Mouse (Mus musculus): ENCODE results near the gene Scarf1.

Gene Scarf1

DNA sequence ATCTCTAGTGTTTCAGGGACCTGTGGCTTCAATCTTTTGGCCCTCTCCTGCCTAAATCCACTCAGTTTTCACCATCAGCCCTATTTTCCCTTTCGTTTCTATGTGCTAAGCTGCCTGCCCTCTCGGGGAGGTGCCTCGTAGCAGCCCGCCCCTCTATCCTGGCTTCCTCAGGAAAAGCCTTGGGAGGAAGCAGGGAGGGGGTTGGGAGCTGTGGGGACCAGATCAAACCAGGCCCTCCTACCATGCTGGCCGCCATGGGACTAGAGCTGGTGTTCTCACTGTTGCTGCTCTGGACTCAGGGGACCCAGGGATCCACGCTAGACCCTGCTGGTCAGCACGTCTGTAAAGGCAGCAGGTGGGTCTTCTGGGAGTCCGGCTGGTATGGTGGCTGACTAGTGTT, at the start of gene Scarf1:
Scarf1 (plus strand) TSS at position 205 of the 400 bp plus-strand sequence.
- no peak for DNase-seq (ENCODE audit: low spot score in 2 of 2)

- no peak for DNase-seq (ENCODE audit: low spot score in 2 of 2)
Observed at GRCm38 (mm10) chr11:75463624-75464023, 49.7 kb upstream of the Scarf1 start.

GRCm38 (mm10) chr11:75464417-75464816, 48.9 kb upstream of the Scarf1 start:
- no peak for DNase-seq (ENCODE audit: low spot score in 2 of 2)

DNA sequence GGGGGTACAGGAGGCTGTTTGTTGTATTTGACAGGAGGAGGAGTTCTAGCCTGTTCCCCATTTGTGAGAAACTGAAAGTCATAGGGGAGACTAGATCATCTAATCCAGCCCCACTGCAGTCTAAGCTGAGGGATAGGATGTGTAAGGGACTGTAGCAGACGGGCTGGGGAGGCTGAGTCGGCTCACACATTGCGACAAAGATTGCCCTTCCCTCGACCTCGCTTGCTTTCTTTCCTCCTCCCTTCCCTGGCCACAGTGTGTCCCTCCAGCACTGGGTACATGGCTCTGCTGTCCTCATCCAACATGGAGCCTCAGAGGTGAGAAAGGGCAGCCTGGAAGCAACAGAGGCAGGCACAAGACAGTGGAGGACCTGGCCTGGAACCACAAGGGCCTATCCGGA, 48.3 kb upstream of the Scarf1 start:
- DNase-seq (ENCODE audit: low spot score in 2 of 2), result no peak

- DNase-seq (ENCODE audit: low spot score in 2 of 2), result no peak
Observed at GRCm38 (mm10) chr11:75466731-75467505, 46.4 kb upstream of the Scarf1 start.

DNA sequence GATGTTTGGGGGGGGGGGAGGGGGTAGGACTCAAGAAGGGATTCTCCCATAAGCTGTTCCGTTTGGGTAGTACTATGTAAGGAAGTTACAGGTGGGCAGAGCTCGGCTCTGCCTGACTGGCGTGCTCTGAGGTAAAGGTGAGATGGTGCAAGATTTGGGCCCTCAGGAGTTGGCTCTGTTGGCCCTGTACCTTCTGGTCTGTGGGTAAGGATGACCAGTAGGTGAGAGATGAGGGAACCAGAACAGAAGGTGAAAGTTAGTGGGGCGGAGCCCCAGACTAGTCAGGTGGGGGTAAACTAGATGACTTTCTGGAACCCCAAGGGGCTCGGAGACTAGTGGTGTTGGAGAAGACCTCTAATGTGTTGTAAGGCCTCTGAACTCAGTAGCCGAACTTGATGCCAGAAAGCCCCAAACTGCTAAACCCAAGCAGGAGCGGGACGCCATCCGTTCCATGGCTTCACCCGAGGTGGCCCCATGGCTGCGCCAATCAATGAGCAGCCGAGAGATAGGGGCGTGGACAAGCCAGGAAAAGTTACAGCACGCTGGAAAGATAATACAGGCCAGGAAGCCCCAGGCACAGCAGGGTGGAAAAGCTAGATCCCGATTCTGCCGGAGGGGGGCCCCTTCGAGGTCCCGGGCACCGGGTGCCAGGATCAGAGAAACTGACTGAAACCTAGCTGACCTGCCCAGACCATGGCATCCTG, 45.7 kb upstream of the Scarf1 start:
- DNase-seq (ENCODE audit: low spot score in 2 of 2), result no peak

GRCm38 (mm10) chr11:75468410-75468809, 44.9 kb upstream of the Scarf1 start:
- no peak for DNase-seq (ENCODE audit: low spot score in 2 of 2)

GRCm38 (mm10) chr11:75469261-75469660, 44.1 kb upstream of the Scarf1 start:
- no peak for DNase-seq (ENCODE audit: low spot score in 2 of 2)

DNA sequence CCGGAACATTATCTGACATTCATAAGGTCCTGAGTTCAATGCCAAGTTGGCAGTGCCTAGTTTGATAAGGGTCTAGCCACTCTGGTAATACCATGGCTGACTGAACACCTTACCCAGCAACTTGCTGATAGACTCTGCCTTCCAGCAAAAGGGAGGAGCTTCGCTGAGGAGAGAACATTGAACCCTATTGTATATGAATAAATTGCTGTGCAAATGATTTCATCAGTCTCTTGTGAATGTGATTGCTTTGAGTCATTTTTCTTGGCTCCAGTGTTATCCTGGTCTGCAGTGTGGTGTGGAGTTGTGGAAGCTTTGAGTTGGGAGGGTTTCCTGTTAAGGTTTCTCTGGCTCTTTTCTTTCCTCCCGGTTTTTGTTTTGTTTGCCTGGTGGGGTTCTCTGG, 42.7 kb upstream of the Scarf1 start:
- DNase-seq (ENCODE audit: low spot score in 2 of 2), result no peak

DNA sequence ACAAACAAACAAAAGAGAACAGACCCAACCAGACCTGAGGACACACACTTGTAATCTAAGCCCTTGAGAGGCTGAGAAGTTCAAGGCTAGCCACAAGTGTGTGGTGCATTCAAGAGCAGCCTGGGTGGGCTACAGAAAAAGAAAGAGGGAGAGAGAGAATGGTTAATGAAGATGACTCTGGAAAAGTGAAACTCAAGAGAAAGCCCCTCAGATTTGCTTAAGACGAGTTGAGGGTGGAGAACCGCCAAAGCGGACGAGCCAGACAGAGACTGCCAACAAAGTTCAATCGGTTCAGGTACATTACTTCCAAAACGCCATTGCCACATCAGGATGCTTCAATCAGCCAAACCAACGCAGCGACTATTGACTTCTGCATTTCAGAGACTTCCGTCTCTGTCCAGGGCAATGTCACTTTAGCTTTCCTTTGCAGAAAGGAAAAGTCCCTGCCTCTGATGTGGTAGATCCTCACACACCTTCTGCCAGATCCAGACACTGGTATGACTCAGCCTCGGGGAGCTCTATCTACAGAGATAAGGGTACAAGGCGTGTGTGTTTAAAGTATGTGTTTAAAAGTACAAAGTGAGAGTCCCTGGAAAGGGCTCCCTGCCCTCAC, 40.8 kb upstream of the Scarf1 start:
- peak in 1 of 2 experiments; percentile 25 for DNase-seq (ENCODE audit: low spot score in 2 of 2)

DNA sequence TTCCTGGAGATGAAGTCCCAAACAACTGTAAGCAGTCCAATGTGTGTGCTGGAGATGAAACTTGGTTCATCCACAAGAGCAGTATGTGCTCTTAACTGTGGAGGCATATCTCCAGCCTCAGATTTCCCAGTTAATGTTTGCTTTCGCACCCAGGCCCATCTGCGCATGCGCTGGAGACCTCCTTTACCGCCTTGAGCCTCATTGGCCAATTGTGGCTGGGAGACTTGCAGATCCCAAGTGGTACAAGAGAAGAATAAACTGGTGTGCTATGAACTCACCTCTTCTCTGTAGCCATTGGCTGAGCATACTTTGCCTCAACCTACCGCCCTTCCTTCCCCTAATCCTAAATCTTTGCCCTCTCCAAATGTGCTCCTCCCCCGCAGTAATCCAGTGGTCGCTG, 40.0 kb upstream of the Scarf1 start:
- no peak for DNase-seq (ENCODE audit: low spot score in 2 of 2)

- DNase-seq (ENCODE audit: low spot score in 2 of 2), result no peak
Observed at GRCm38 (mm10) chr11:75486192-75486591, 27.1 kb upstream of the Scarf1 start.

GRCm38 (mm10) chr11:75486601-75487285, 26.6 kb upstream of the Scarf1 start, which contains the start of gene Prpf8:
Gene Prpf8 (plus strand): TSS chr11:75486816.
- DNase-seq (ENCODE audit: low spot score in 2 of 2), result peak; percentile 98

DNA sequence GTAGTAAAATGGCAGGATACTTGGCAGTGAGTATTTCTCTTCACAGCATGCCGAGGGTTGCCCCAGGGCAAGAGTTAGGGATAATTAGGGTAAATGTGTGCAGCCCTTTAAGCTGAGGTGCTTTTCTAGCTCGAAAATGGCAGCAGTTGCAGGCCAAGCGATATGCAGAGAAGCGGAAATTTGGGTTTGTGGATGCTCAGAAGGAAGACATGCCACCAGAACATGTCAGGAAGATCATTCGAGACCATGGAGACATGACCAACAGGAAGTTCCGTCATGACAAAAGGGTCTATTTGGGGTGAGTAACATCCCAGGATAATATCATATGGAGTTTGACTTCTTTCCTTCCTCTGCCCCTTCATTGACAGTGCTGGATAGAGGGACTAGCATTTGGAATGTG, 25.8 kb upstream of the Scarf1 start:
- no peak for DNase-seq (ENCODE audit: low spot score in 2 of 2)

GRCm38 (mm10) chr11:75494296-75495049, 18.9 kb upstream of the Scarf1 start:
- DNase-seq (ENCODE audit: low spot score in 2 of 2), result no peak

DNA sequence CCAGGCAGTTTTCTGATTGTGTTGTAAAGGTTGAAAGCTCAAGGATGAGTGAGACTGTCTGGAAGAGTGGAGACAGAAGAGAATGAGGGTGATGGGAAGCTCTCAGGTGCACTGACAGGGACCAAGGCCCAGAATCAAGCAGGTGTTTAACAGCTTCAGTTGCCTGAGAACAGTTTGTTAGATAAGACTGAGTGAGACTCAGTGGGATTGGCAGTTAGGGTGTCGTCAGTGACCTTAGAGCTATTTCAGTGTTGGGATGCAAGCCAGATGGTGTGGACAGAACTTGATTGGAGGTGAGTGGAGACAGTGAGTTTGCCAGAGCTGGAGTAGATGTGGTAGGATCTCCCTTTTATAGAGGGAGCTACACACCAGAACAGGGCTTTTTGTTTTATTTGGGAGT, 15.2 kb upstream of the Scarf1 start:
- no peak for DNase-seq (ENCODE audit: low spot score in 2 of 2)

- DNase-seq (ENCODE audit: low spot score in 2 of 2), result no peak
Observed at GRCm38 (mm10) chr11:75508162-75508561, 5.2 kb upstream of the Scarf1 start.

DNA sequence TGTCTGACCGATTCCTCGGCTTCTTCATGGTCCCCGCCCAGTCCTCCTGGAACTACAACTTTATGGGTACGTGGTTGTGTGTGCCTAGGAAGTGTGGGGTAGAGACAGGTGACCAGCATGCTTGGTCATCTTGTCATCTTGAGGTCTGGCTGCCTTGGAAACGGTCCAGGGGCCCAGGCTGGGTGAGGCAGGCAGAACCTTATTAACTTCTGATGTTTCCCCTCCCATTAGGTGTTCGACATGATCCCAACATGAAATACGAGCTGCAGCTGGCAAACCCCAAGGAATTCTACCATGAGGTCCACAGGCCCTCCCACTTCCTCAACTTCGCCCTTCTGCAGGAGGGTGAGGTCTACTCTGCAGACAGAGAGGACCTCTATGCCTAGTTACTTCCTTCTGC, 4.4 kb upstream of the Scarf1 start:
- DNase-seq (ENCODE audit: low spot score in 2 of 2), result no peak

DNA sequence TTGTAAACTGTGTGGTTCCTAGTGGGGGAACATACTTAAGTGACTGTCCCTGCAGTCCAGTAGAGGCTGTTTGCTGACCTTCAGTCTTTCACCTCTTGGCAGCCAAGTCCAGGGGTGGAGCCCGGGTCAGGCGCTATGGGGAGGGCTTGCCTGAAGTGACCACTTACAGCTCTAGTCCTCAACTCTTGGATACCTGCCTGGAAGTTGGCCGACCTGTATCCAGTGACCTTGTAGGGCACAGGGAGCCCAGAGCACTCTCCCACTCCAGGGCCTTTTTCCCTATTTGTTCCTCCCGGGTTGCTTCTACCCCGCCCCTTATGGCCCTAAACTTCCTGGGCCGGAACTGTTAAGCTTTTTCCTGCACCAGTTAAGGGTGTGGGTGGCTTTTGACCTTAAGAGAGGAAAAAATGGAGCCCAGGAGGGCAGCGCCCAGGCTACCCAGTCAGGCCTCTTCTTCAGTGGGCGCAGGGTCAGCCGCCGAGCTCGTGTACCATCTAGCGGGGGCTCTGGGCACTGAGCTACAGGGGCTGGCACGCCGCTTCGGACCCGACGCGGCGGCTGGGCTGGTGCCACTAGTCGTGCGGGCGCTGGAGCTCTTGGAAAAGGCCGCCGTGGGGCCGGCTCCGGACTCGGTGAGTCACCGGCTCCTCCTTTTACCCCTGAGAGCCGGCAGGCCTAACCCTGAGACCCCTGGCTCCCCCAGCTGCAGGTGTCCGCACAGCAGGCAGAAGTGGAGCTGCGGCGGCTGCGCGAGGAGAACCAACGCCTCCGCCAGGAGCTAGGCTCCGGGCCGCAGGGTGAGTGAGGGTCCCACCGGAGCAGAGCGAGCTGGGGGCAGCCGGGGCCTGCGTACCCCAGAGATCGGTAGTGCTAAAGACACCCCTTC, 3.4 kb upstream of the Scarf1 start, which contains the start of gene Rilp:
Rilp (plus strand) TSS at position 354 of the 886 bp plus-strand sequence.
- no peak for DNase-seq (ENCODE audit: low spot score in 2 of 2)

DNA sequence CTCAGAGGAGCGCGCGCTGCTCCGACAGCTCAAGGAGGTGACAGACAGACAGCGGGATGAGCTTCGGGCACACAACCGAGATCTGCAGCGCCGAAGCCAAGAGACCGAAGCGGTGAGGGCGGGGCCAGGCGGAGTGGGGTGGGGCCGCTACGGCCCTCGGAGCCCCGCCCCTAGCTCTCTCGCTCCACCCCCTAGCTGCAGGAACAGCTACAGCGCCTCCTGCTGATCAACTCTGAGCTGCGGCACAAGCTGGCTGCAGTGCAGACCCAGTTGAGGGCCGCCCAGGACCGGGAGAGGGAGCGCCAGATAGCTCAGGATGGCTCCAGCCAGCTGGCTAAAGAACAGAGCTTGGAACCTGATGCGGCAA, 2.7 kb upstream of the Scarf1 start:
- DNase-seq (ENCODE audit: low spot score in 2 of 2), result peak; percentile 88 to 94

All from natural killer cell, adult 2 months (primary cell).